Mouse (Mus musculus): ENCODE data around the gene Ankrd23. TPM values are rescaled to one million over a fixed set of nuclear protein-coding genes. Genes with fewer than 3 reads are reported as not detected.

Gene Ankrd23
- total RNA-seq, 4 experiments from 2014 or later, result 3.9 to 6.0 (median 5.0) TPM

GRCm38 (mm10) chr1:36563632-36564031 is 26.9 kb upstream of the Ankrd23 start:
- no peak for DNase-seq (ENCODE audit: low spot score in 2 of 2)

GRCm38 (mm10) chr1:36563197-36563596 is 26.5 kb upstream of the Ankrd23 start:
- no peak for DNase-seq (ENCODE audit: low spot score in 2 of 2)

DNA sequence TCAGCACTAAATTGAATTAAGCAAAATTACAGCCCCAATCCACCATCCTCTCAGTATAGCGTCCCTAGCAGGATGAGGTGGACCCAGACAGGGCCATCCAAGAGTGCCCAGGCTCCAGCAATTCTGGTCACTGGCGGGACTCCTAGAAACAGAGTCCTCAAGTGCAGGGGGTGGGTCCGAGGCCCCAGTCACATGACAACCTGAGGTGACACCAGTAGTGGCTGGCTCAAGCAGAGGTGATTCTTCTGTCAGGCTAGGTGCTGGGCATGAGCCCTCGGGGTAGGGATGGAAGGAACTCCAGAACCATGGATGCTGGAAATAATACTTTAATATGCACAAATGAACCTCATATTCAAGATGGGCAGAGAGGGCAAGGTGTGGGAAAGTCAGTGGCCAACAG is 25.7 kb upstream of the Ankrd23 start:
- no peak for DNase-seq (ENCODE audit: low spot score in 2 of 2)

GRCm38 (mm10) chr1:36560903-36561302 is 24.2 kb upstream of the Ankrd23 start:
- no peak for DNase-seq (ENCODE audit: low spot score in 2 of 2)

GRCm38 (mm10) chr1:36559888-36560287 is 23.2 kb upstream of the Ankrd23 start:
- no peak for DNase-seq (ENCODE audit: low spot score in 2 of 2)

DNA sequence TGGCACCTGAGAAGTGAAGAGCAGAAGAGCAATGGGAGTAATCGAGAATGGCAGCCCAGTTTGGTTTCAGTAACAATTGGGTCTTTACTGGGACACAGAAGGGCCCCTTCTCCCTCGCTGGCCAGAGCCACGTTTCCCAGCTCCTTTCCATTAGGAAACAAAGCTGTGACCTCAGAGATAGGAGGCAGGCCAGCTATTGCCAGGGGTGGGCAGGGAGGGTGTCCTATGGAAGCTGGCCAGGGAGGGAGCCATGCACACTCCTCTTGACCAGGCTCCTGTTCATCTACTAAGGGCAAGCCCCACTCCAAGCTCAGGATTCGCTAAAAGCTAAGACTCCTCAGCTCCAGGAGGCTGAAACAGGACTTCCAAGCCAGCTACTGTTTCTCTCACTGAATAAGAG is 22.6 kb upstream of the Ankrd23 start:
- no peak for DNase-seq (ENCODE audit: low spot score in 2 of 2)

- peak in 1 of 2 experiments; percentile 49 for DNase-seq (ENCODE audit: low spot score in 2 of 2)
Observed at GRCm38 (mm10) chr1:36558031-36558993, 21.6 kb upstream of the Ankrd23 start, which contains the start of gene Sema4c. Sema4c (minus strand) TSS chr1:36558349.

DNA sequence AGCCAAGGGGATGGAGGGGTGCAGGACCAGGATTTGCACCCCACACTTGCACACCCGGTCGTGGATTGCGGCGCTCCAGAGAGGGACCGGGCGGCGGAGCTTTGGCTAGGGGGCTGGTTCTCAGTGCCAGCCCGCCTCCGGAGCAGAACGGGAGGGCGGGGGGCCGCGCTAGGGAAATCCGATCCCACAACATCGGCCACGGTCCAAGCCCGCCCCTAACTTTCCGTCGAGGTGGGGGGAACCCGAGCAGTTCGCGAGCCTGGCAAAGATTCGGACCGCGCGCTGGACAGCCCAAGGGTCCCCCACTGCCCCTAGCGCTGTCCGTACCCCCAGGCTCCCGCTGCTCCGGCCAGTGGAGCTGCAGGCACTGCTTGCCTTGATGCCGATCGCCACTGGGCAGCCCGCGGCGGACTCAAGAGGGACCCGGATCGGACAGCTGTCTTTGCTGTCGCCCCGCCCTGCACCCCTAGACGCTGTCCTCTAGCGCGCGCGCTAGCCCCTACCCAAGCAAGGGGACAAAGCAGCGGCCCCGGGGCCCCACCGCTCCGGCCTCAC is 20.9 kb upstream of the Ankrd23 start:
- peak in 1 of 2 experiments; percentile 67 for DNase-seq (ENCODE audit: low spot score in 2 of 2)

DNA sequence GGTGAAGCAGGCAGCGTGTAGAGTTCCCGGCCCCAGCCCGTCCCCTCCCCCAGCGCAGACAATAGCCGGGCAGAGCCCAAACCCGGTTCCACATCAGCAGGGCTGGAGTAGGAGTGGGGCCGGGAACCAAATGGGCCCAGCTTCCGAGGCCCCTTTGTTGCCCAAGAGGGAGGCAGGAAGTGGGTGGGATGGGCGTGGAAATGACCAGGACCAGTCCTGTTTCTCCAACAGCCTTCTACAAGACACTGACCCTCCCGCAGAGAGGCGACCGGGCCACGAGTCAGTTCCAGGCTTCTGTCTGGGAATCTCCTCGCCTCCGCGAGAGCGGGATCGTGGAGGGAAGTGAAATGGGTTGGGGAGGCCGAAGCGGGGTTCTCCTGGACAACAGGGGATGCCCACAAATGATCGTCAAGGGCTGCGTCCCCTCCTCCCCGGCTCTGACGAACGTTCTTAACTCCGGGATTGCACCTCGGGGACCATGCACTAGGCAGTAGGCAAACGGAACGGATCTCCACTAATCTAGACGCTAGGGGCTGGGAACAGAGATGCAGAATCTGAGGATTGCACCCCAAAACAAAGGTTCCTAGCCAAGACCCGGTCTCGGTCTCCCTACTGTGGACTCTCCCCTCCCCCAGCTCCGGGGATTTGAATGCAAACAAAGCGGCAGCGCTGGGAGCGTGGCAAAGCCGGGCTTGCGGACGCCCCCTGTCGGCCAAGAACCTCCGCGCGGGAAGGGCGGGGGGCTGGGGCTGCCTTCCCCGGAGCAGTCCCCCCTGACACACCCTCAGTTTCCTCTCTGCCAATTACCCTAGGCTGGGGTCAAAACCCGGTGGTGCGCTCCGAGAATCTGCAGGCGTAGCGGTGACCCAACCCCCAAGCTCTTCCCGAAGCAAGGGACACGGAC is 20.1 kb upstream of the Ankrd23 start:
- DNase-seq (ENCODE audit: low spot score in 2 of 2), result peak; percentile 77 to 92

DNA sequence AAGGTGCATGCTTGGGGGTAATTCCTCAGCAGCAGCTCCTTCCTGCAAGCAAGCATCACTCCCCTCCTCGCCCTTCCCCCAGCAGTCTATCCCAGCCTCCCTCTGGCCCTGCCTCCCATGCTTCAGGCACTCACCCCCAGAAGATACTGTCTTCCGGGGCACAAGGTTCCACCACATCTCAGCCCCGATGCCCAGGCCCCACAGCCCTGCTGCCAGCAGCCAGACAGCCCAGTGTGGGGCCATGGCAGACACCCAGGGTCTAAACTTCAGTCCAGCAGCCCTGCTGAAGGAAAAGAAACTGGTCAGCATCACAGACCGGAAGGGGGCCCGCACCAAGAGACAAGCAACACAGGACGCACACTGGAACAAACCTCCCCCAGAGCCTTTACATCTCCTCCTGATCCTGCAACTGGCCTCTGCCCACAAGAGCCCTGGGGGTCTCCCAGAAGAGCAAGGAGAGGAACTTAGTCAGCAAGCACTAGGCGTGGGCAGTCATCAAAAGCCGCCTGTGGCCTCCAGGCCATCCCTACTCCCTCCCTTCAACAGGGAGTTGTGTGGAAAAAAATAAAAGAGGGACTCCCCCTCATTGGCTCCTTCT is 19.2 kb upstream of the Ankrd23 start:
- DNase-seq (ENCODE audit: low spot score in 2 of 2), result no peak

DNA sequence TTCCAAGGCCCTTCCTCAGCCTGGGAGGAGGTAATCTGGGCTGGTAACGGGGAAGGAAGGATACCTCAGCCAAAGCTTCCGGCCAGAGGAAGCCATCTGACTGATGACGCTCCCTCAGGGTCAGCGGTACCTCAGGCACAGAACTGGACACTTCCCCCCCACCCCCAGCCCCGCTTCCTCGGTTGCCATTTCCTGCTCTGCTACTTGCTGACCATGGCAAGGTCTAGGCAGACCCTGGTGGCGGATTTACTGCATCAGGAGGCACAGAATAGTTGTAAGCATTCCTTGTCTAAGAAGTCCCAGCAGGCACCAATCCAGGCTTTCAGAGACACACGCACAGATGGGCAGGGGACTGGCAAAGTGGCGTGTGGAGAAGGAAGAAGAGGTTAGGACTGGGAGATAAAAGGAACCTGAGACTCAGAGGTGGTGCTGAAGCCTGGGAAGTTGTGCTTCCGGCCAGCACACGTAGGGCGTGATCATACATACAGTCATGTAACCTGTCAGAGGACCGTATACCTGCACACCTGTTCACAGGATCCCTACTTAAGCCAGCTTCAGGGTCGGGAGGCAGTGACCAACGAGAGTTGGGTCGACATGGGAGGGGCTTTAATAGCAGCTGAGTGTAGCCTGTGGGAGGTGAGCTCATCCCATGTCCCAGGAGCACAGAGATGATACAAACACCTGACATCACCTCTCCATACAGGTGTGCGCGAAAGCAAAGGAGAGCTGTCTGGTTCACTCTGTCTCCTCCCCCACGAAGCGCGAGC is 18.1 kb upstream of the Ankrd23 start:
- DNase-seq (ENCODE audit: low spot score in 2 of 2), result no peak

GRCm38 (mm10) chr1:36552506-36552905 is 15.8 kb upstream of the Ankrd23 start:
- no peak for DNase-seq (ENCODE audit: low spot score in 2 of 2)

- no peak for DNase-seq (ENCODE audit: low spot score in 2 of 2)
Observed at GRCm38 (mm10) chr1:36551904-36552303, 15.2 kb upstream of the Ankrd23 start.

GRCm38 (mm10) chr1:36550075-36550863 is 13.6 kb upstream of the Ankrd23 start:
- DNase-seq (ENCODE audit: low spot score in 2 of 2), result no peak

DNA sequence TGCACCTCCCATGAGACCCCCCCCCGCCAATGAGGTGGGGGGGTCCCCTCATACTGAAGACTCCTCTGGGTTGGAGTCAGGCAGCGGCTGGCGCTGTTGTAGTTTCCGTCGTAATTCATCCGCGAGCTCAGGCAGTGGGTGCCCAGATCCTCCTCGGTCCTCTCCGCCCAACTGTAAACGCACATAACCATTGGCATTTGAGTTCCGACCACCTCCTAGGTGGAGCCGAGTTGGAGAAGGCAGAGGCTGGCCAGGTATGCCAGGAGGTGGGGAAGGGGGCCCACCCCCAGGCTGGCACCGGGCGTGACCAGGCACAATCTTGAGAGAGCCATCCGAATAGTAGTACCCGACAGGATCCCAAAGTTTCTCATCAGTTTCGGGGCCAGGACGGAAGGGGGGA is 12.8 kb upstream of the Ankrd23 start:
- no peak for DNase-seq (ENCODE audit: low spot score in 2 of 2)

- DNase-seq (ENCODE audit: low spot score in 2 of 2), result no peak
Observed at GRCm38 (mm10) chr1:36548771-36549170, 12.1 kb upstream of the Ankrd23 start.

- DNase-seq (ENCODE audit: low spot score in 2 of 2), result no peak
Observed at GRCm38 (mm10) chr1:36547981-36548598, 11.4 kb upstream of the Ankrd23 start.

DNA sequence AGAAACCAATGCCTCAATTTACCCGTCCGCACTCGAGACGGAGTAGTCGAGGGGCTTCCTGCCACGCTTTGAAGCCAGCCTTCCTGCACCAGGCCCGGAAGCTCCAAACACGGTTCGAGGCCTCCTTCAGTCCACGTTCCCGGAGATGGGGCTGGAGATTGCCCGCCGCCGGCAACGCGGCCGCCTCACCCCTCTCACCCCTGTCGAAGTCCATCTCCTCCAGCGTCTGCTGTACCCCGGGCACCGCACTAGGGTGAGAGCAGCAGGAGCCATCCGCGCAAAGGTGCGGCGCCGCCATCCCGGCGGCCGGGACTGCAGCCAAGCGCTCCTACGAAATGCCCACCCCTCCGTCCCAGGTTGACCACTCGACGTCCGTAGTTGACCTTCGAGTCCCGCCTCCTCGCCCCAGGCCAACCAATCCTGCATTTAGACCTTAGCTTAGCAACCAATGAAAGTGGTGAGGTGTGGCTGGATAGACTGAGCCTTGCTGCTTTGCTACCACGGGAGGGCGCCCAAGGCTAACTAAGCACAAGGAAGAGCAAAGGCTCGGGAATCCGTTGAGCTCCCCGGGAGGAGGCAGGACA is 10.3 kb upstream of the Ankrd23 start, which contains the start of gene Ankrd39:
Gene Ankrd39, minus strand, starts transcription at position 558 of the 584 bp plus-strand sequence.
- DNase-seq (ENCODE audit: low spot score in 2 of 2), result peak; percentile 90 to 98

Data from left cerebral cortex, adult 8-10 months (tissue).